Mouse (Mus musculus): ENCODE measurements around the gene Hdac5. TPM values are rescaled to one million over a fixed set of nuclear protein-coding genes. Genes with fewer than 3 reads are reported as not detected.

The Hdac5 gene
- total and polyA plus RNA-seq, 2 experiments from 2014 or later, result 69.4 to 170 TPM

GRCm38 (mm10) chr11:102220451-102220850 is 9.5 kb downstream of the Hdac5 start:
- peaks cover 37% of the 10 kb centered on the region for H3K4me1 ChIP-seq (ENCODE audit: insufficient read depth)
- no peaks in the 10 kb centered on the region for H3K27me3 ChIP-seq (ENCODE audit: insufficient read depth, low read length)
- no peak overlapping the region for H3K4me3 ChIP-seq (ENCODE audit: low read depth, low read length)
- no peak overlapping the region for H3K9ac ChIP-seq
- no peak for TF ChIP-seq CTCF (IDR thresholded peaks at IDR 0.05; ENCODE audit: low read depth)
- peaks cover 46% of the 10 kb centered on the region for H3K36me3 ChIP-seq (ENCODE audit: insufficient read depth)
- no peak for ATAC-seq
- H3K9me3 ChIP-seq (ENCODE audit: low read length), result no peaks in the 10 kb centered on the region
- H3K4me2 ChIP-seq (ENCODE audit: low read depth), result no peak overlapping the region
- WGBS, result 68% methylated on average over 6 of the region's 6 CpGs
- H3K27ac ChIP-seq (ENCODE audit: low read depth, low read length), result no peak overlapping the region
- DNase-seq, result no peak

- Histone ChIP-seq H3K36me3 (ENCODE audit: insufficient read depth) (peaks cover 46% of the 10 kb centered on the region), H3K27me3 (ENCODE audit: insufficient read depth, low read length) (no peaks in the 10 kb centered on the region), H3K9ac (no peak overlapping the region), H3K27ac (ENCODE audit: low read depth, low read length) (no peak overlapping the region), H3K9me3 (ENCODE audit: low read length) (no peaks in the 10 kb centered on the region), H3K4me1 (ENCODE audit: insufficient read depth) (peaks cover 40% of the 10 kb centered on the region), H3K4me2 (ENCODE audit: low read depth) (no peak overlapping the region), H3K4me3 (ENCODE audit: low read depth, low read length) (no peak overlapping the region)
- WGBS, result 75% methylated on average over 4 of the region's 4 CpGs
- no peak for TF ChIP-seq CTCF (IDR thresholded peaks at IDR 0.05; ENCODE audit: low read depth)
- DNase-seq (no peak), ATAC-seq (no peak)
Measured at GRCm38 (mm10) chr11:102219994-102220346, 10.0 kb downstream of the Hdac5 start.

GRCm38 (mm10) chr11:102219247-102219993 is 10.5 kb downstream of the Hdac5 start:
- Histone ChIP-seq H3K9ac (no peak overlapping the region), H3K27me3 (ENCODE audit: insufficient read depth, low read length) (no peaks in the 10 kb centered on the region), H3K4me3 (ENCODE audit: low read depth, low read length) (peak overlapping the region; percentile 36; the same call in 1 of the 2 replicates), H3K4me1 (ENCODE audit: insufficient read depth) (peaks cover 40% of the 10 kb centered on the region), H3K9me3 (ENCODE audit: low read length) (no peaks in the 10 kb centered on the region), H3K4me2 (ENCODE audit: low read depth) (peak overlapping the region; percentile 67), H3K27ac (ENCODE audit: low read depth, low read length) (peak overlapping the region; percentile 83), H3K36me3 (ENCODE audit: insufficient read depth) (peaks cover 46% of the 10 kb centered on the region)
- TF ChIP-seq CTCF (IDR thresholded peaks at IDR 0.05; ENCODE audit: low read depth), result no peak
- ATAC-seq (peak; percentile 42), DNase-seq (no peak)
- 45% methylated on average over 14 of the region's 14 CpGs for WGBS

GRCm38 (mm10) chr11:102218783-102219182 is 11.2 kb downstream of the Hdac5 start:
- peak overlapping the region; percentile 50 for H3K9ac ChIP-seq
- H3K4me3 ChIP-seq (ENCODE audit: low read depth, low read length), result peak overlapping the region; percentile 36
- H3K36me3 ChIP-seq (ENCODE audit: insufficient read depth), result peaks cover 40% of the 10 kb centered on the region
- peaks cover 40% of the 10 kb centered on the region for H3K4me1 ChIP-seq (ENCODE audit: insufficient read depth)
- H3K9me3 ChIP-seq (ENCODE audit: low read length), result no peaks in the 10 kb centered on the region
- DNase-seq (peak; percentile 92), ATAC-seq (peak; percentile 92)
- no peaks in the 10 kb centered on the region for H3K27me3 ChIP-seq (ENCODE audit: insufficient read depth, low read length)
- no peak for TF ChIP-seq CTCF (IDR thresholded peaks at IDR 0.05; ENCODE audit: low read depth)
- 0% methylated on average over 10 of the region's 10 CpGs for WGBS
- peak overlapping the region; percentile 83 for H3K27ac ChIP-seq (ENCODE audit: low read depth, low read length)
- H3K4me2 ChIP-seq (ENCODE audit: low read depth), result peak overlapping the region; percentile 67

- no peak for ATAC-seq
- no peak for TF ChIP-seq CTCF (IDR thresholded peaks at IDR 0.05; ENCODE audit: low read depth)
- Histone ChIP-seq H3K4me1 (ENCODE audit: insufficient read depth) (peaks cover 40% of the 10 kb centered on the region), H3K36me3 (ENCODE audit: insufficient read depth) (peaks cover 34% of the 10 kb centered on the region), H3K27ac (ENCODE audit: low read depth, low read length) (peak overlapping the region; percentile 83), H3K4me3 (ENCODE audit: low read depth, low read length) (peak overlapping the region; percentile 36; the same call in 1 of the 2 replicates), H3K9me3 (ENCODE audit: low read length) (no peaks in the 10 kb centered on the region), H3K9ac (peak overlapping the region; percentile 50), H3K27me3 (ENCODE audit: insufficient read depth, low read length) (no peaks in the 10 kb centered on the region), H3K4me2 (ENCODE audit: low read depth) (peak overlapping the region; percentile 67)
- no peak for DNase-seq
- 69% methylated on average over 7 of the region's 7 CpGs for WGBS
Measured at GRCm38 (mm10) chr11:102217876-102218430, 12.0 kb downstream of the Hdac5 start.

- no peak for TF ChIP-seq CTCF (IDR thresholded peaks at IDR 0.05; ENCODE audit: low read depth)
- H3K9ac ChIP-seq, result no peak overlapping the region
- peak overlapping the region; percentile 67 for H3K4me2 ChIP-seq (ENCODE audit: low read depth)
- DNase-seq, result no peak
- no peaks in the 10 kb centered on the region for H3K27me3 ChIP-seq (ENCODE audit: insufficient read depth, low read length)
- no peak overlapping the region for H3K27ac ChIP-seq (ENCODE audit: low read depth, low read length)
- no peaks in the 10 kb centered on the region for H3K9me3 ChIP-seq (ENCODE audit: low read length)
- peaks cover 41% of the 10 kb centered on the region for H3K4me1 ChIP-seq (ENCODE audit: insufficient read depth)
- no peak for ATAC-seq
- H3K36me3 ChIP-seq (ENCODE audit: insufficient read depth), result peaks cover 28% of the 10 kb centered on the region
- 71% methylated on average over 6 of the region's 6 CpGs for WGBS
- peak overlapping the region; percentile 36; the same call in 1 of the 2 replicates for H3K4me3 ChIP-seq (ENCODE audit: low read depth, low read length)
Measured at GRCm38 (mm10) chr11:102217396-102217795, 12.6 kb downstream of the Hdac5 start.

GRCm38 (mm10) chr11:102216886-102217240 is 13.1 kb downstream of the Hdac5 start:
- Histone ChIP-seq H3K36me3 (ENCODE audit: insufficient read depth) (peaks cover 27% of the 10 kb centered on the region), H3K9ac (0 out of 2 replicates have a peak overlapping the region, but pooled peaks have one; percentile 1), H3K27ac (ENCODE audit: low read depth, low read length) (no peak overlapping the region), H3K27me3 (ENCODE audit: insufficient read depth, low read length) (no peaks in the 10 kb centered on the region), H3K4me1 (ENCODE audit: insufficient read depth) (peaks cover 46% of the 10 kb centered on the region), H3K4me2 (ENCODE audit: low read depth) (peak overlapping the region; percentile 67), H3K9me3 (ENCODE audit: low read length) (no peaks in the 10 kb centered on the region), H3K4me3 (ENCODE audit: low read depth, low read length) (peak overlapping the region; percentile 5; the same call in 1 of the 2 replicates)
- ATAC-seq (no peak), DNase-seq (no peak)
- 52% methylated on average over 5 of the region's 5 CpGs for WGBS
- TF ChIP-seq CTCF (IDR thresholded peaks at IDR 0.05; ENCODE audit: low read depth), result no peak

All from forebrain, postnatal 0 days (tissue).